Mouse (Mus musculus) kidney, embryonic 15.5 days (tissue): ENCODE measurements around the gene Srrd. TPM values are rescaled to one million over a fixed set of nuclear protein-coding genes. Genes with fewer than 3 reads are reported as not detected.
A peak's percentile ranks its signal among the peaks of the same experiment; 100 is the strongest.

Experiments
- ATAC-seq: fragments of 200-750 bp; cut with Nextera tagmentation; replicated peaks from 2 replicates; pipeline ENCODE4 v1.8.0; 2017; ENCODE audit warnings: moderate TSS enrichment; ENCODE audit not compliant: low FRiP score
- H3K27ac ChIP-seq: fragments of 300-500 bp; sonication (generic); 2 replicates; pipeline ENCODE4 v1.5.1; 2015; ENCODE audit warnings: mild to moderate bottlenecking, inconsistent platforms
- H3K27me3 ChIP-seq: fragments of 300-500 bp; sonication (generic); 2 replicates; pipeline ENCODE4 v1.6.1; 2015; ENCODE audit warnings: inconsistent platforms
- H3K36me3 ChIP-seq: fragments of 300-500 bp; sonication (generic); 2 replicates; pipeline ENCODE4 v1.6.1; 2015; ENCODE audit warnings: inconsistent platforms
- H3K4me1 ChIP-seq: fragments of 300-500 bp; sonication (generic); 2 replicates; pipeline ENCODE4 v1.6.1; 2015; ENCODE audit warnings: inconsistent platforms
- H3K4me2 ChIP-seq: fragments of 300-500 bp; sonication (generic); 2 replicates; pipeline ENCODE4 v1.6.1; 2015; ENCODE audit warnings: moderate library complexity, mild to moderate bottlenecking, inconsistent platforms
- H3K4me3 ChIP-seq: fragments of 300-500 bp; sonication (generic); replicated peaks from 2 replicates; pipeline ENCODE4 v1.5.1; 2015; ENCODE audit warnings: mild to moderate bottlenecking, inconsistent platforms
- H3K9ac ChIP-seq: fragments of 300-500 bp; sonication (generic); 2 replicates; pipeline ENCODE4 v1.6.1; 2015; ENCODE audit warnings: mild to moderate bottlenecking, inconsistent platforms
- H3K9me3 ChIP-seq: fragments of 300-500 bp; sonication (generic); replicated peaks from 2 replicates; pipeline ENCODE4 v1.6.1; 2016; ENCODE audit warnings: inconsistent platforms
- WGBS: fragments of 180-500 bp; shearing (Covaris S2); methylation state at CpG from one replicate; pipeline ENCODE4 v1.1.7; 2015; ENCODE audit warnings: mixed read lengths; 5-methylcytosine and 5-hydroxymethylcytosine counted together
- polyA plus RNA-seq: library from polyadenylated mRNA; unstranded; fragments of >200 nt; fragmentation: Nextera tagmentation; extraction: Ambion mirVana; gene quantifications from 2 replicates; pipeline ENCODE4 v1.2.1, GENCODE M21; 2015

Gene Srrd
- polyA plus RNA-seq, 1 experiment from 2014 or later: 44.8 TPM

- Histone ChIP-seq H3K9ac (no peak overlapping the region), H3K9me3 (no peaks in the 10 kb centered on the region), H3K4me1 (no peaks in the 10 kb centered on the region), H3K27ac (no peak overlapping the region), H3K4me3 (no peak overlapping the region), H3K27me3 (no peaks in the 10 kb centered on the region), H3K4me2 (no peak overlapping the region), H3K36me3 (peaks cover 76% of the 10 kb centered on the region)
- WGBS: 85% methylated on average over 4 of the region's 4 CpGs
- no peak for ATAC-seq
Observed at GRCm38 (mm10) chr5:112376111-112376510, 33.3 kb upstream of the Srrd start.

GRCm38 (mm10) chr5:112371933-112372332 lies 29.1 kb upstream of the Srrd start:
- Histone ChIP-seq H3K27me3 (no peaks in the 10 kb centered on the region), H3K9ac (no peak overlapping the region), H3K36me3 (peaks cover 85% of the 10 kb centered on the region), H3K4me1 (no peaks in the 10 kb centered on the region), H3K4me2 (no peak overlapping the region), H3K27ac (no peak overlapping the region), H3K9me3 (no peaks in the 10 kb centered on the region), H3K4me3 (no peak overlapping the region)
- WGBS: 83% methylated on average over 7 of the region's 7 CpGs
- ATAC-seq: no peak

DNA sequence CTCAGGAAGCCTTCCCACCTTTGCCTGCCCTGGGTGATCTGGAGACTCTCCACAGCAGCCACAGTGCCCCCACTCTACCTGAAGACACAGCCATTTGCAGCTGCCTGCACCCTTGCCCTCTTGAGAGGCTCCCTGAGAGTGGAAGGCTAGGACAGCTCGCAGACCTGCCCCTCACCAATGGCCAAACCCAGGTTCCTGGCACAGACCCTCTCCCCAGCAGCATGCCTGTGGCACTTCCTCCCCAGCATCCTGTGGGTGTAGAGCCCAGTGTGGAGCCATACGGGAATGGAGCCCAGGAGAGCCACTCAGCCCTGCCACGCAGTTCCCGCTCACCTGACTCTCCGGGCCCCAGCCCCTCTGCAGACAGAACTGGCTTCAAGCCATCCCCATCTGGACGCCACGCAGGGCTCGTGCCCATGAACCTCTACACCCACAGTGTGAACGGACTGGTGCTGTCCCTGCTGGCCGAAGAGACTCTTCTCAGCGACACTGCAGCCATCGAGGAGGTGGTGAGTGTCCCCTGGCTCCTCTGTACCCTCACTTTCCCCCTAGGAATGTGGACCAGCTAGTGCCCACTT lies 27.5 kb upstream of the Srrd start:
- Histone ChIP-seq H3K4me1 (no peaks in the 10 kb centered on the region), H3K4me2 (no peak overlapping the region), H3K36me3 (peaks cover 87% of the 10 kb centered on the region), H3K9ac (no peak overlapping the region), H3K4me3 (no peak overlapping the region), H3K27me3 (no peaks in the 10 kb centered on the region), H3K27ac (no peak overlapping the region), H3K9me3 (no peaks in the 10 kb centered on the region)
- 91% methylated on average over 12 of the region's 12 CpGs for WGBS
- ATAC-seq: no peak

GRCm38 (mm10) chr5:112369326-112369725 lies 26.5 kb upstream of the Srrd start:
- Histone ChIP-seq H3K9me3 (no peaks in the 10 kb centered on the region), H3K4me1 (no peaks in the 10 kb centered on the region), H3K4me2 (no peak overlapping the region), H3K36me3 (peaks cover 86% of the 10 kb centered on the region), H3K4me3 (no peak overlapping the region), H3K27me3 (no peaks in the 10 kb centered on the region), H3K9ac (no peak overlapping the region), H3K27ac (no peak overlapping the region)
- WGBS: 91% methylated on average over 13 of the region's 13 CpGs
- no peak for ATAC-seq

DNA sequence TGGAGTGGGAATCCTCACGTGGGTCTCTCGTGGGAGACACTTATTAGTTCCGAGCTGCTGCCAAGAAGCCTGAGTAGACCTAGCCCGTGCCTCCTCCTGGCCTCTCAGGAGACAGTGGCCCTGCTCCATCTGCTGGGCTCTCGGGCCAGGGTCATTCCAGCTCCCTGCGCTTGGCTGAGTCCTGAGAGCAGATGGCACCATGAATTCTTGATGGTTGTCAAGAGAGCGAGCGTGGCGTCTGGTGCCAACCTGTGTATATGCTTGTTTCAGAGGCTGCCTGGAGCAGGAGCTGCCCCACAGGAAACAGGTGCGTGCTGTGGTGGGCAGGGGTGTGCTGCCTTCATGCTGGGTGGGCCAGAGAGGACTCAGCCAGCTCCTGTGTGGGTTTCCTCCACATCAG lies 25.8 kb upstream of the Srrd start:
- Histone ChIP-seq H3K36me3 (peaks cover 86% of the 10 kb centered on the region), H3K27me3 (no peaks in the 10 kb centered on the region), H3K9ac (no peak overlapping the region), H3K9me3 (no peaks in the 10 kb centered on the region), H3K27ac (no peak overlapping the region), H3K4me3 (no peak overlapping the region), H3K4me1 (no peaks in the 10 kb centered on the region), H3K4me2 (no peak overlapping the region)
- ATAC-seq: no peak
- 94% methylated on average over 10 of the region's 10 CpGs for WGBS

- WGBS: 88% methylated on average over 12 of the region's 12 CpGs
- no peak for ATAC-seq
- Histone ChIP-seq H3K4me1 (no peaks in the 10 kb centered on the region), H3K36me3 (peaks cover 86% of the 10 kb centered on the region), H3K9me3 (no peaks in the 10 kb centered on the region), H3K4me3 (no peak overlapping the region), H3K4me2 (no peak overlapping the region), H3K9ac (no peak overlapping the region), H3K27ac (no peak overlapping the region), H3K27me3 (no peaks in the 10 kb centered on the region)
Observed at GRCm38 (mm10) chr5:112367929-112368328, 25.1 kb upstream of the Srrd start.

DNA sequence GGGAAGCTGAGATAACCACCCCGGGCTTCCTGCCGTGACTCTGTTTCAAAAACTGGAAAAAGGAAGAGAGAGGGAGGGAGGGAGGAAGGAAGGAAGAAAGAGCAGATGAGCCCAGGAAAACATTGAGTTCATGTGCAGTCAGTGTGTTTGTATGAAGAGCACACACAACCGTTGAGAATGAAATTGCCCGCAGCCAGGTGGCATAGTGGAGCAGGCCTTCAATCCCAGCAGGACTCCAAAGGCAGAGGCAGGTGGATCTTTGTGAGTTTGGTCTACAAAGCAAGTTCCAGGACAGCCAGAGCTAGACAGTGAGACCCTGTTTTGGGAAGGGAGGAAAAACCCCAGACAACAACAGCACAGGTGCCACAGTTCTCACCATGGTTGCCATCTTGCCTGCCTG lies 24.5 kb upstream of the Srrd start:
- H3K9me3 ChIP-seq: no peaks in the 10 kb centered on the region
- no peak overlapping the region for H3K4me2 ChIP-seq
- no peak for ATAC-seq
- no peak overlapping the region for H3K27ac ChIP-seq
- H3K27me3 ChIP-seq: no peaks in the 10 kb centered on the region
- peaks cover 87% of the 10 kb centered on the region for H3K36me3 ChIP-seq
- WGBS: 88% methylated on average over 4 of the region's 4 CpGs
- H3K9ac ChIP-seq: no peak overlapping the region
- H3K4me1 ChIP-seq: no peaks in the 10 kb centered on the region
- no peak overlapping the region for H3K4me3 ChIP-seq

DNA sequence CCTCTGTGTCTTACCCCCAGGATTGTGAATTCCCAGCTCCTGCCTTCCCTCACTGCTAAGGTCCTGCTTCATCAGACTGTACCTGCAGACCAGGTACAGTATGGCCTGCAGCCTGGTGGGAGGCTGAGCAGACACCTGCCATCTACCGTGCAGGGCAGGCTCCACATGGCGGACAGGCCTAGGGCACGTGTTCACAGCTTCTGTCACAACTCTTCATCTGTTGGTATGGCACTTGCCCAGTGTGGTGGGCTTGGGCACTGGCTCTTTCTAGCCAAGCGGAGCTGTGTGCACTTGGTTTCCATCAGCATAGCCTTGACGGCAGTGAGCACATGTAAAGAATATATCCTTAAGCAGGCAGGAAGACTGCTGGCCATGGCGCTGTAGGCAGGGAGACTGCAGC lies 24.0 kb upstream of the Srrd start:
- WGBS: 96% methylated on average over 6 of the region's 6 CpGs
- Histone ChIP-seq H3K27ac (no peak overlapping the region), H3K27me3 (no peaks in the 10 kb centered on the region), H3K4me3 (no peak overlapping the region), H3K9me3 (no peaks in the 10 kb centered on the region), H3K9ac (no peak overlapping the region), H3K36me3 (peaks cover 87% of the 10 kb centered on the region), H3K4me1 (no peaks in the 10 kb centered on the region), H3K4me2 (no peak overlapping the region)
- ATAC-seq: no peak

DNA sequence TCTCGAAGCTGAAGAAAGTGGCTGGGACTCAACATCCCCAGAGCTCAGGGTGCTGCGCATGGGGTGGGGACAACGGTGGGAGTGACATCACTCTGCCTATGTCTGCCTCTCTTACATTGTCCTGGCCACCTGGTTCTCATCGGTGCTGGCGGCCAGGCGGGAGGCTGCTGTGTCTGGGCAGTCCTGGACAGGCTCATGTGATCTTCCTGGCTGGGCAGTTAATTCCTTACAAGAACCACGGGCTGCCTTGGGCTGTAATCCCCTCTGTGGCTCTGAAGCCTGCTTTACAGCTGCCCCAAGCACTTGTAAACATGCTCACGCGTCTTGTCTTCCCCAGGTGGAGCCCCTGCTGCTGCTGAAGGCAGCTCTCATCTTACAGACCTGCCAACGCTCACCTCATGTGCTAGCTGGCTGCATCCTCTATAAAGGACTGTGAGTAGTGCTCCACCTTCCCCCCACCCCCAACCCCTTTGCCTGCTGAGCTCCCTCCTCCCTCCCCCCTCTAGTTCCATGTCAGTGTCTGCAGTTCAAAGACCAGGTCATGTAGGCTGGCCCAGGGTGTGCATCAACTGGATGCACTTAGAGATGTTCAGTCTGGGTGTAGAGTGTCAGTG lies 21.5 kb upstream of the Srrd start:
- Histone ChIP-seq H3K36me3 (peaks cover 69% of the 10 kb centered on the region), H3K4me3 (no peak overlapping the region), H3K4me1 (no peaks in the 10 kb centered on the region), H3K9me3 (no peaks in the 10 kb centered on the region), H3K27ac (no peak overlapping the region), H3K27me3 (no peaks in the 10 kb centered on the region), H3K4me2 (no peak overlapping the region), H3K9ac (no peak overlapping the region)
- WGBS: 58% methylated on average over 10 of the region's 10 CpGs
- ATAC-seq: no peak

DNA sequence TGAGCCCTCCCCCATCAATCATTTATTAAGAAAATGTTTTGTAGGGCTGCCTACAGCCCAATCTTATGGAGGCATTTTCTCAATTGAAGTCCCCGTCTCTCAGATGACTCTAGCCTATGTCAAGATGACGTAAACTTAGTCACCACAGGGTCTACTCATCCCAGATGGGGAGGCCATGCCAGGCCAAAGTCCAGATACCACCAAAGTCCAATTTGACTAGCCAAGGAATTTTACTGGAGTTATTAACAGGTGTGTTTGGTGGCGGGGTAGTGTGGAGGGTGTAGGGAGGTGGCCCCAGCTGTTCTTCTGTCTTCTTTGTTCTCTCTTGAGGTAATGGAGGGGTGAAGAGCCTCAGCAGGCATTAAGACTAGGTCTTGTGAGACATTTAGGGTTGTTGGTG lies 17.2 kb upstream of the Srrd start:
- H3K9ac ChIP-seq: no peak overlapping the region
- H3K27ac ChIP-seq: no peak overlapping the region
- no peaks in the 10 kb centered on the region for H3K9me3 ChIP-seq
- H3K4me1 ChIP-seq: no peaks in the 10 kb centered on the region
- 88% methylated on average over 3 of the region's 3 CpGs for WGBS
- peaks cover 56% of the 10 kb centered on the region for H3K36me3 ChIP-seq
- no peak for ATAC-seq
- H3K4me3 ChIP-seq: no peak overlapping the region
- no peaks in the 10 kb centered on the region for H3K27me3 ChIP-seq
- H3K4me2 ChIP-seq: no peak overlapping the region

DNA sequence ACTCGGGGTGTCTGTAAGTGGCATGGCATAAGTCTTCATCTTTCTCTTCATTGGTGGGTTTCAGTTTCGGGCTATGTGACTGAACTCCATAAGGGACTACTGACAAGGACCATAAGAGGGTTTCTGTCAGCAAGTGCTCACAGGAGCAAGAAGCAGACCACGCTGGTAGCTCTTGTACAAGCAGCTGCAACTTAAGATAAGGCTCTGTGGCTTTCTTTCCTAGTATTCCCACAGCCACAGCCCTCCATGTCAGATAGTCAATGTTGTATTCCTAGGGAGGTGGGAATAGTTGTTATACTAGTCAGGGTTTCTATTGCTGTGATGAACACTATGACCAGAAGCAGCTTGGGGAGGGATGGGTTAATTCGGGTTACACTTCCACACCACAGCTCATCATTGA lies 16.7 kb upstream of the Srrd start:
- WGBS: 87% methylated on average over 4 of the region's 4 CpGs
- ATAC-seq: no peak
- H3K27me3 ChIP-seq: no peaks in the 10 kb centered on the region

GRCm38 (mm10) chr5:112356322-112356721 lies 13.5 kb upstream of the Srrd start:
- 85% methylated on average over 9 of the region's 9 CpGs for WGBS
- Histone ChIP-seq H3K9me3 (no peaks in the 10 kb centered on the region), H3K4me2 (no peak overlapping the region), H3K4me1 (no peaks in the 10 kb centered on the region), H3K27ac (no peak overlapping the region), H3K9ac (no peak overlapping the region), H3K36me3 (peaks cover 58% of the 10 kb centered on the region), H3K4me3 (no peak overlapping the region), H3K27me3 (no peaks in the 10 kb centered on the region)
- no peak for ATAC-seq

More for the DNA sequence above, 16.7 kb upstream of the Srrd start:
- H3K9ac ChIP-seq: no peak overlapping the region
- no peaks in the 10 kb centered on the region for H3K4me1 ChIP-seq
- H3K4me3 ChIP-seq: no peak overlapping the region
- no peak overlapping the region for H3K27ac ChIP-seq
- H3K4me2 ChIP-seq: no peak overlapping the region
- no peaks in the 10 kb centered on the region for H3K9me3 ChIP-seq
- peaks cover 56% of the 10 kb centered on the region for H3K36me3 ChIP-seq

DNA sequence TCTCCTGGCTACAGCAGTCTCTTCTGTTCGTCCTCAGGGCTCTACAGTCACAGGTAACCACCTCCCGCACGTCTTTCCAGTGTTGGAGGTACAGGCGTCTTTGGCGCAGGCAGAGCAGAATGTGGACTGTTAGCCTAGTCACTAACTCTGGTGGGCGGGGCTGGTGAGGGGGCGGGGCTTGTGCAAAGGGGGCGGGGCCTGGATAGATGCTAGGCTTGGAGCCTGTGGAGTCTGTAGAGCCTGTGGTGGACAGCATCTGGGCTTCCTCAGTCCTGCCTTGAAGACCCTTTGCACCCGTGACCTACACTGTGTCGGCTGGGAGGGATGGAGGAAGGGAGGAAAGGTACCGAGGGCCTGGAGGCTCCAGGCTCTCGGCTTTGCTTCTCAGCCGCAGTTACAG lies 13.1 kb upstream of the Srrd start, which contains the start of gene Gm6583:
Gene Gm6583 (minus strand): TSS at position 124 of the 400 bp plus-strand sequence.
- Histone ChIP-seq H3K36me3 (peaks cover 60% of the 10 kb centered on the region), H3K27me3 (no peaks in the 10 kb centered on the region), H3K27ac (no peak within 1 kb of the TSS), H3K4me2 (no peak within 1 kb of the TSS), H3K4me1 (no peaks in the 10 kb centered on the region), H3K4me3 (no peak within 1 kb of the TSS), H3K9ac (no peak within 1 kb of the TSS), H3K9me3 (no peaks in the 10 kb centered on the region)
- peak; percentile 22; the same call in 1 of the 2 replicates for ATAC-seq
- WGBS: 62% methylated on average over 13 of the region's 13 CpGs
